Mouse (Mus musculus): ENCODE measurements around the gene Camta1.

Gene Camta1

DNA sequence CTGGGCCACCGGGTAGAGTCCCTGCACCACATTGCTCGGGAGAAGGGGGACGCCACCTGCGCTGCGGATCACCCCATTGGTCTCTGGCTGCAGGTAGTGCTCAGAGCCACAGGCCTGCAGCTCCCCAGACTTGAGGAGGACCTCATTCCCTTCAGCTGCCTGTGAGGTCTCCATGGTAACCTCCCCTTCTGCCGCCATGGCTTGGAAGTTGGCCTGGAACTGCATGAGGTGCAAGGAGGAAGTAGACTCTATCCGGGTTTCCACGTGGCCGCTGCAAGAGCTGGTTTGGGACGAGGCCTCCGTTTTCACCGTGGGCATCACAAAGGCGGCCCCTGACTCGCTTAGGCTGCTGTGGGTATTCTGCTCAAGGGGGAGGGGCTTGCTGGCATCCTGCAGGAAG, 717.6 kb downstream of the Camta1 start:
- DNase-seq (ENCODE audit: low spot score) = no peak

DNA sequence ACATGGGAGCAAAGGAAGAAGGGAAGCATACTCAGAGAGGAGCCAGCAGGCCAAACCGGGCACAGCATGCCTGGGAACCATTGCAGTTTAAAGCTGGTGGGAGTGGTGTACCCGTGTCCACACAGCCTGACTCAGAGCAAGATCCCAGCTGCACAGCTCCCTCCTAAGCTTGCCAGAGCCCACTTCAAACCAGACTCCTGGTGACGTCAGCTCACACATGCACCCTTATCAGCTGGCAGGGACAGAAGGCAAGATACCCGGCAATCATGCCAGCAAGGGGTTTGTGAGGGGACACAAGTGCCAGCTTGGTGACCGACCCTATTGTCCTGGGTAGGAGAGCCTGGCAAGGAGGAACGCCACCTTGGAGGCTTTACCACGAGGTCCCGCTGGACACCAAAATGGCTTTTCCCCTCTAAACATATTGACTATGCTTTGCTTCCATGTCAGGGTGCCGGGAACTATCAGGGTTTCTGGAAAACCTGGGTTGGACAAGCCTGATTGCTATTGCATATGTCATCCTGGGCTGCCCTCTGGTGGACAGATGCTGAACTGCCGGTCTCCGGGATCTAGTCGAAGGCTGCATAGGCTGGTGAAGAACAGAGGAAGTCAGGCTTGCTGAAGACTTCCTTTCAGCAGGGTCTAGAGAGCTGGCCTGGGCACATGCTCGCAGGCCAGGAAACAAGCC, 720.3 kb downstream of the Camta1 start:
- DNase-seq (ENCODE audit: low spot score) = peak; percentile 56

DNA sequence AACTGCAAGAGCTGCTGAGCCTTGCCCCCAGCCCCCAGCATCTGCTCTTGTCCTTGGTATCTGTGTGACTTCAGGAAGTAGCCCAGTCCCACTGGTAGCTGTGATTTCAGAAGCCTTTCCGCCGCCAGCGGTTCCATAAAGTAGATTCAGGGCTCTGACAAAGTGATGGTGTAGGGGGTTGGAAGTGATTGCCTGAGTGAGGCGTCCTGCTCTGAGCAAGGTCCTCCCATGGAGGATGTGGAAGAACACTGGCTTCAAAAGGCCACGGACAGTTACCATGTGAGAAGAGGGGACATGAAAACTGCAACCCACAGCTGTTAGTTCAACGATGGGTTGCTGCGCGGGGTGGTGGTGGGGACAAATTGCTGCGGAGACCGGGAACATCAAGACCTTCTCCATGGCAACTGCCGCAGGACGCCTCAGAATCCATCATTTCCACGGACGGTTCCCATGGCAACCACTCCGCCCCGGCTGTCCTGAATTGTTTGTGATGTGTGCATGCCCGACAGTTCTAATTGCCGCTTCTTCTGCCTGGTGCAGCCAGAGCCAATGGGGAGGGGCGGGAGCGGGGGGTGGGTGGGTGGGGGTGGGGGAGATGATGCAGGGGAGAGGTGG, 721.2 kb downstream of the Camta1 start:
- DNase-seq (ENCODE audit: low spot score) = no peak

DNA sequence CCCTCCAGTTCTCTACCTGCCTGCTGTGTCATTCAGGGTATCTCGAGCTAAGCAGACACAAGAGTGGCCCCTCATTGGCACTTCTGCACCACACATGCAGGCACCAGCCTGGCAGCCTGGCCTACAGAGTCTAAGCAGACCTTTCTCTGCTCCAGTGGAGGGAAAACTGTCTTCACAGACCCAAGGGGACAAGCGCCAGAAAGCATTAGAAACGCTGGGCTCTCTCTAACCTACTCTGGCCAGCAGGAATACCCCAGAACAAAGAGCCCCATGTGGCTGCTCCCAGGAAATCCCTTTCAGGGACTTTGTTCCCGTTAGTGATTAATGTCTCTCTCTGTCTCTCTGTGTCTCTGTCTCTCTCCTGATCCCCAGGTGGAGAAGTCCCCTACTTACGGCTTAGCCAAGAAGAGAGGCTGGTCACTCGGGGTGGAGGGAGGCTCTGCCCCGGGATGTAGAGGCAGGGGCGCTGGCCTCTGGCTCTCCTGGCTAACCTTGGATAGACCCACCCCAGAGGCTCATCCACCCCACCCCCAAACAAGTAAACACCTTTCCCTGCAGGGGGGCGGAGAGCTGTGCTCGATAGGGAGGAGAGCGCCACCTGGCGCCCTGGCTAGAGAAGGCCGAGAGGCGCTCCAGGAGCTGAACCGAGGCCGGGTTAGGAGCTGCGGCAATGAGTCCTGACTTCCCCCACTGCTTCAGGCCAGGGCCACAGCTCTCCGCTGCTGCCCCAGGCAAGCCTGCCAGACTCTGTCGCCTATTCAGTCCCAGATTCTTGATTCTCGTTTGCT, 722.4 kb downstream of the Camta1 start:
- peak; percentile 24 for DNase-seq (ENCODE audit: low spot score)

DNA sequence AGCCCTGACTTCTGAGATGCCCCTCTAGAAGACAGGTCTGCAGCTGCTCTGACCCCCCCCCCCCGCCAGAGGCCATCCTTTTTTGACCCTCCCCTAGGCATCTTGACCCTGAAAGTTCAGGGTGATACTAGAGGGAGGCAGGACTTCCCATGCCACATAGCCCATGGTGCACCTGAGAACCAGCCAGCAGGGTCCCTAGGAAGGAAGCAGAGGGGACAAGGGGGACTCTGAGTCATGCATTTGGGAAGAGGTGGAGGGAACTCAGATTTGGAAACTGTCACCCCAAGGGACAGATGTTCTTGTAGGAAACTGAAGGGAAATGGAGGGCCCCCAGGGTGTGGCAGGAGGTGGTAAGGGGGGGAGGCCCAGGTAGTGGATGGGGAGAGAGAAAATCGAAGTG, 723.1 kb downstream of the Camta1 start:
- DNase-seq (ENCODE audit: low spot score) = no peak

DNA sequence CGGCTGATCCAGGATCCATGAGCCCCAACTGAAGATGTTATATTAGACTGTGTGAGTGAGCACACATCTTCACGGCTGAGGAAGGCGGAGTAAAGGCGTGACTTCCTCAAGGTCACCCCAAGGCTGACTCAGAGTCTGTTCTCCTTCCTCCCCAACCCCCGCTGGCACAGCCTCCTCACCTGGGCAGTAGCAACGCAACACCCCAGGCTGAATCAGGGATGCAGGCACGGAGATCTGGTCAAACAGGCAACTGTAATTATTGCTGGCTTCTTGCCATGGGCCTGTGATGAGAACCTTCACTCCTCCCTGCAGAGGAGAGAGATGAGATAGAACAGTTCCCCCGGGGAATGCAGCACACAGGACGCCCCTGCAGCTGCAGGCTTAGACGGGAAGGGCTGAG, 723.5 kb downstream of the Camta1 start:
- no peak for DNase-seq (ENCODE audit: low spot score)

DNA sequence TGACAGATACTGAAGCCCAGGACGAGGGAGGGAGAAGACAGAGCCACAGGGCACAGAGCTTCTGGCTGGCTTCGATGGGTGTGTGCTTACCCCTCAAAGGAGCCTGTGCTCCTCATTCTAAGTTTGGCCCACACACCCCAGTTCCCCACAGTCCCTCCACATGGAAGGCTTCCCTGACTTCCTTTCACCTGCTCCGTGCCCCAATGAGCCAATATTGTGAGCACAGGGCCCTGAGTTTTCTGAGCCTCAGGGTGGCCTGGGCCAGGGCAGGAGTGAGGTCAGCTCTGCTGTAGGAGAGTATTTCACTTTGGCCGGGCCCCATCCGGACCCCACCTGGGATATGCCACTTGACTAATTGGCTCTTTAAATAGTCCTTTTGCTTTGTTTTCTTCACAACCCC, 724.0 kb downstream of the Camta1 start:
- no peak for DNase-seq (ENCODE audit: low spot score)

DNA sequence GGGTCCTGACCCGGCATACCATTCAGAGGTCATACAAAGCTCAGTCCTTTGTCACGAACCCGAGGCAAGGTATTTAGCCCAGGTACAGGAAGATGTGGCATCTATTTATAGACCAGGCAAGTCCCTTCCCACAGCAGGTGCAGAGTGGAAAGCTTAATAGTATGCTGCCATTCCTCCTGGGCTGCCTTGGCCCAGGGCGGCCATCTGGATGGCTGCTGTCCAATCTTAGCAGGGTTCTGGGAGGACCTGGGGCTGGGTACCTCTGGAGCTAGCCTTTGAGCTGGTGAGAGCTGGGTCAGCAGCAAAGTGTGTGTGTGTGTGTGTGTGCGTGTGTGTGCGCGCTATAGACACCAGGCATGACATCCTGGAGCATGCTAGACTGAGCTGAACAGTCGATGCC, 726.2 kb downstream of the Camta1 start:
- DNase-seq (ENCODE audit: low spot score) = no peak

DNA sequence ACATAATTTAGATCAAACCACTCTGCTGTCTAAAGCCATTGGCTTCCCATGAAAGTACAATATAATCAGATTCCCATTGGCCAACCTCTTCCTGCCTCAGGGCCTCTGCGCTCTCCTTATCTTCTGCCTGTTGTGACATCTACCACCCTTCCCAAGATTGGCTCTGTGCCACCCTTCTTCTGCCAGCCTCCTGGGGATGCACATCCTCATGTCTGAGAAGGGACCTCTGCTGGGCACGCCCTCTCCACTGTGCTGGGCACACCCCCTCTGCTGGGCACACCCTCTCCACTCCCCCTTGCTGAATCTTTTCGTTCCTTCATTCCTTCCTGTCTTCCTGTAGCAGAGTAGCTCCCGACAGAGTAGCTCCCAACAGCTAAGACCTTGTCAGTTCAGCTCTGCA, 727.9 kb downstream of the Camta1 start:
- DNase-seq (ENCODE audit: low spot score) = no peak

DNA sequence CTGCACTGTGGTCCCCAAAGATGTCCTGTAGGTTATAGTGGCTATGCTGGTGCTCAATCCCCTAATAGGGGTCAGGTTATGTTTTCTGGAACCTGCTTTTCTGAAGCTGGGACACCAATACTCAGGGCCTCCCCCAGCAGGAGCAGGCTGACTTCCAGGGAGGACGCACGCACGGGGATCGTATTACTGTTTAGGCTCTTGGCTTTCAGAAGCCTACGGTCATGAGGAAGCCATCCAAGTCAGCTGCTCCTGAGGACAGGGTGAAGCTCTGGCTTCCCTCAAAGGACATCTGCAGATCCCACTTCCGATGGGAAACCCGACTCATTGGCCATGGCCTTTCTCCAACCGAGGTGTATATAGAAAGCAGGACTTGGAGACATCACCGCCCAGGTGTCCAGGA, 729.2 kb downstream of the Camta1 start:
- DNase-seq (ENCODE audit: low spot score) = no peak

DNA sequence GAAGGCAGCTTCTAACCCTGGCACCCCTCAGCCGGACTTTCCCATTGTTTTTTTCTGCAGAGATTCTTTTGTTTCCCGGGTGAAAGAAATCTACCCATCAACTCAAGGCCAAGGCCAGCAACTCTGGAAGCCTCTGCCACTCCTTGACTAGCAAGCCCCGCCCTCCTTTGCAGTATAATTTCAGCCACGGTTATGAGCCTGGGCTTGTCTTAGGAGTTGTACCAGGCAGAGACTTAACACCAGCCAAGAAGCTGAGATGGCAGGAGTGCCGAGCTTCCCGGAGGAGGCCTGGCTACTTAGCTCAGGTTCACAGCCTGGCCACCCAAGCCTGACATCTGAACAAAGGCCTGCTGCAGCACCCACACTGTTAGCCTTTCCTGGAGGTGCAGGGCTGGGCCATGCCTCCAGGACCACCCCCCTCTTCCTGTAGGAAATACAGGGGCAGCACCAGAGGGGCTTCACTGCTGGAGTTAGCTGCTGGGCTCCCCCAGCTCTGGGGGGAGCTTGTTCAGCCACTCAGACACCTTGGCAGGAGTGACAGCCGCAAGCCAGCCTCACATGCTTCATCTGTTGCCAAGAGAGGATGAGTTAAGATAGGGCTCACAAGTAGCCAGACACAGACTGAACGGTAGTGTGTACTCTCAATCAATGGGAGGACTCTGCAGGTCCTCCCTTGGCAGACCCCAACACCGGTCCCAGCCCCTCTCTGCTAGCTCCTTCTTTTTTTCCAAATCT, 730.8 kb downstream of the Camta1 start:
- no peak for DNase-seq (ENCODE audit: low spot score)

DNA sequence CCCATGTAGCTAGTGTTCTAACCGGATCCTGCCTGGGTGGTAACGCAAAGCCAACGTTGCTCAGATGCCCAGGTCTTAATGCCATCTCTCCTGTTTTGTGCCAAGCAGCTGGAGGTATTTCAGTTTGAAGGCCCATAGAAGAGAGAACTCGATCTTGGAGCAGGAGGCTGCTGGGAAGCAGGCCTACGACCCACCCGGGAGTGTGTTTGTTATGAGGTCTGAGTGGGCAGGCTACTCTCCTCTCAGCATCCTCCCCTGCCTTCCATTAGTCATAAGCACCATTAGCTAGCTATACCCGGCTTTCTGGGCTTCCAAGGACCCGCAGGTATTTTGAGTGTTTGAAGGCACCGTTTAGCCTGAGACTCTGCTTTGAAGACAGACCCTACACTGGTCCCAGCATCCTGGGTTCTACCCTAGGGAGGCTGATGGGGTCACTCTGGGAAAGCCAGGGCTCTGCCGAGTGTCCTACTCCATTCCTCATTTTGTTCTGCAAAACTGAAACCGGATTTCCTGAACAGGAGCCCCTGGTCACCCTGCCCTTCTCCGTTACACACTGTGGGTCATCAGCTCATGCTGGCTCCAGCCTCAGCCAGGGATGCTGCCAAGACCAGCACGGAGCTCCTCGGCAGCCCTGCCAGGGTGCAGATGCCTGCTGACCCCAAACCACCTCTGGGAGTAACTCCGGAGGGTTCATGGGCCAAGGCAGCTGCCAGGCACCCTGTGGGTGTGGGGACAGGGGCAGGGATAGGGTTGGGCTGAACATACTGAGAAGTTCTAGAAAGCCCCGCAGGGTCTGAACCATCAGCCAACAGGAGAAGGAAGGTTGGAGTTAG, 731.7 kb downstream of the Camta1 start:
- no peak for DNase-seq (ENCODE audit: low spot score)

DNA sequence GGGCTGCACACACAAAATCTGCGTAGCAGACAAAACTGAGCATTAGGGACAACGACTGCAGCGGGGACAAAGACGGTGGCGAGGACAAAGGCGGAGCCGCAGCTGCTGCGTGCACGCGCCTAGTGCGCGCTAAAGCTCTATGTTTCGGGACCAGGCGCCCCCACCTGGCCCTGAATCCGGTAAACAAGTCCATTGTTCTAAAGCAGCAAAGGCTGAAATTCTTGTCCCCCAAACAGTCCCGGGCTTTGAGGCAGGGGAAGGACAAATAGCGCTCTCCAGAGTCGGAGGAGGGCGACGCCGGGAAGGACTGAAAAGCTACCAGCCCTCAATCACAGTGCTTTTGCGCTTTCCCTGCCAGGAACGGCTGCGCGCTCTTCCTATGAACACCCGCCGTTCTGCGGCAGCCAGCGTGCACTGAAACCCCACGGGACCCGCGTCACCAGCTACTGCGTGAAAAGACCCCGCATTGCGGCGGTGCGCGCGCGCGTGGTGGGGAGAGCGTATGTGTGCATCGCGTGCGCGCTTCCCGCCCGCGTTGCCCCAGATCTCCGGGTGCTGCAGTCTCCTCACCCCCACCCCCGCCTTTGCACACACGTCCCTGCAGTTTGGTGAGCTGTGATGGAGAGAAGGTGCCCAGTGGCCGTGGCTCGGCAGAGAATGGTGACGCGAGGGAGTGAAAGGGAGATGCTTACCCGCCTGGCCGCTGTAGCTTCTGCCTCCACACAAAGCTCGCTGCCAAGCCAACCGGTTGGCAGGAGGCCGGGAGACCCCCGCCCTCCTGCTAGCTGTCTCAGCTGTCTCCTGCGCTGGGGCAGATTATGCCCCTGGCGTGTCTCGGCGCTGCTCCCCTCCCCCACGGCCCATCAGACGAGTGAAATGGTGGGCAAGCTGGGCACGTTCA, 732.8 kb downstream of the Camta1 start:
- no peak for DNase-seq (ENCODE audit: low spot score)

DNA sequence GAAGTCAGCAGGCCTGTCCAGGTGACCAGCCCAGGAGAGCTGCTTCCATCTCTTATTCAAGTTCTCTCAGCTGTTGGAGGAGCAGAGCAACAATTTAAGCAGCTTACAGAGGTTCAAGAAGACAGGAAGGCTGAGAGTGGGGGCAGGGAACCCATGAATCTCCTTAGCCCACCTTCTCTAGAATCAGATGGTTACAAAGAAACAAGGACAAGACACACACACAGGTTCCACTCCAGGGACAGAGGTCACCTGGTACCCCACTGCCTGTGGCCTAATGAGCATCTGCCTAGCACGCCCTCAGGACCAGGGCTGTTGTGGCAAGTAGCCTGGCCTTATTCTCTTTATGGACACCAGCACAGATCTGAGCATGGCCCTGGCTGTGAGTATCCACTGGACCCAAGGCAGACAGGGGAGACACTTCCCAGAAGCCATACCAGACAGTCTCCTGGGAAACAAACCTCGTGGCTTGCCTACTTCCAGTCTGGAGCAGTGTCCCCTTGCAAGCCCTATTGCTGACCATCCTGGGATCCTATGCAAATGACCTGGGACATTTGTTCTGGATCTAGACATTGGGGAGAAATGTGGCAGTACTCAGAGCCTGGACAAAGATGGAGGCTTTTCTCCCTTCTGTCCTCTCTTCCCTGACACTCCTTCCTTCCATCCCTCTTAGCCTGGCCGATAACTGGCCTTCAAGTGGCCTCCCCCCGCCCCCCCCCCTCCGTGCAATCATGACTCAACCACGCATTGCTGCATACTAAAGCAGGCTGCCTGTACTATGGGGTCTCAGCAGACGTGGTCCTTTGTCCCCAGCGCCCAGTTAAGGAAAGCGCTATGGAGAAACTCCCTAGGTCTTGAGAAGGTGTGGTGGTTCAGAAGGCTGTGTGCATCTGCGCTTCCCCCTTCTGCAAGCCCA, 733.8 kb downstream of the Camta1 start:
- no peak for DNase-seq (ENCODE audit: low spot score)

DNA sequence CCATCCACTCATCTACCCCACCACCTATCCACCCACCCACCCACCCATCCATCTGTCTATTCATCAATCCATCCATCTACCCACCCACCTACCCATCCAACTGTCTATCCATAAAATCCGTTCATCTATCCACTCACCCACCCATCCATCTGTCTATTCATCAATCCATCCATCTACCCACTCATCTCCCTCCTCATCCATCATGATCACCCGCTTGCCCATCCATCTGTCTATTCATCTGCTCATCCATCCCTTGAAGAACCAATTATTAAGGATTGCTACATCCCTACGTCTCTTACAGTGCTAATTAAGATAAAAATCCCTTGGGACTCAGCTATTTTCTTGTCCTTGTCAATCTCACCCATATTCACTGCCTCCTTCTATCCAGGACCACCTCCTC, 742.8 kb downstream of the Camta1 start:
- no peak for DNase-seq (ENCODE audit: low spot score)

DNA sequence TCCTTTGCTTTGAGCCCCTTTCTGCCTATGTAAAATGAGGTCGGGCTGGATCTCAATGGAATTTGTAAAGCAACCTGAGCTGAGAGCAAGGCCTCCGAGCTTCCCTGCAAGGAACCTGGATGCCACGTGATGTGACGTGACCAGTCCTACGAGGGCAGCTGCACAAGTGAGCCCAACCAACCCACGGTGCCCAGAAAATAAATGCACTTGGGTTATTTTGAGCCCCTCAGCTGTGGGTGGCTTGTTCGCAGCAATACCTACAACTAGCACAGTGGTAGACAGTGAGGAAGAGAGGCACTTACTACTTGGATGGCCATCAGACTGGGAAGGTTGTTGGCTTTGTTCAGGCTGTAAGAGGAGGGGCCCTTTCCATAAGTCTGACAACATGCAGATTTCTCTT, 747.1 kb downstream of the Camta1 start:
- DNase-seq (ENCODE audit: low spot score) = no peak

DNA sequence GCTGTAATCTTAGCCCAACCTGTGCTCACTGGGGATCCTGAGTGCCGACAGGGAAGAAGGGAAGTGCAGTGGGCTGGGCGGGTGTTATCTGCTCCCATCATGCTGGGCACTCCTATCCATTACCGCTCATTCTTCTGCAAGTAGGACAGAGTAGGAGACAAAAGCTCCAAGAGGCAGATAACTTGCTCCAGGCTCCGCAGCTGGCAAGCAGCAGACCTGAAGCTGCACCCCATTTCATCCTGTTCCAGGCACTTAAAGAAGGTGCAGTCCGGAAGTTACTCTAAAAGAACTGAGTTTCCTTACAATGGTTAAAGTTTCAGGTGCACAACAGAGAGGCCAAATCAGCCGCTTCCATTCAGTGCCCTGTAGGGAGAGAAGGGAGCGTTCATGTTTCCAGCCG, 750.5 kb downstream of the Camta1 start:
- no peak for DNase-seq (ENCODE audit: low spot score)

DNA sequence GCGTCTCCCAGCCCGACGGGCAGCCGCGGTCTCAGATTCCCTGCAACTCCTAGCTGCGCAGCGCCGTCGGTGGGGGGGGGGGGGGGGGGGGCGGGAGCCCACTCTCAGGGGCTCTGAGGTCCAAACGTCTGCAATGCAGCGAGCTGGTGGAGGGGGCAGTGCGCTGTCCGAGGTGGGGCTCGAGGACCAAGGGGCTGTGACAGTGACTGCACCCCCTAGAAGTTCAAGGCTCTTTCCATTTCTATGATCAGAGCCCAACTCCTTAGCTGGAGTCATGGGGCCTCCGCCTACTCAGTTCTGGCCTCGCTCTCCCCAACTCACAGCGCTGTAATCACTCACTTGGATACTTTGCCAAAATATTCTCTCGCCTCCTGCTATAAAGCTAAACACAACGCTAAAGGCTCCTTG, 752.8 kb downstream of the Camta1 start:
- DNase-seq (ENCODE audit: low spot score) = no peak

DNA sequence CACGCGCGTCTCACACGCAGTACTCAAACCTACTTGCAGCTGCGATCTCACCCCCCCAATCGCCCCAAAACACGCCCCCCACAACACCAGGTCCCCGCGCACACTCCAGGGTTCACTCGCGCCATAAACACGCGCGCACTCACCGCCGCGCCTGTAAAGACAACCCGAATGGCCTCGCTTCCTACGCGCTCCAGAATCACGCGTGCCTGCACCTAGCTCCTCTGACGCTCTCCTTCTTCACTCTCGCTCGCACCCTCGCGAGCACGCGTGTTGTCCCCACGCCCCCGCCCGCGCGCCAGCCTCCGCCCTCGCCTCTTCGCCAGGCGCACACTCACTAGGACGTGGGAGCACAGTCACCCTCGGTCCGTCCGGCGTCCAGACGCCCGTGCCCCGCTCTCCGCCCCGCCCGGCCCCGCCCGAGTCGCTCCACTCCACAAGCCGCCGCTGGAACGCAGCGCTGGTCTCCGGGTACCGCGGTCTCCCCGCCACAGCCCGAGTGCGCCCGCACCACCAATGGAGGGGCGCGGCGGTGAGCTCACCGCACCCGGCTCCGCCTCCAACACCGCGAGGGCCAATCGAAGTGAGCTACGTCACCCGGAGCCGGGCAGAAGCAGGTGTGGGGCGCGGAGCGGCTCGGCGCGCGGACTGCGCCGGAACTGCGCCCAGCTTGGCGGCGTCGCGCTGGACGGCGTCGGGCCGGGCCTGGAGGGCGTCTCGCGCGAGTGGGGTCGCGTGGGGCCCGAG, 753.5 kb downstream of the Camta1 start:
- peak; percentile 34 for DNase-seq (ENCODE audit: low spot score)

Data from T-cell, adult 2 months (primary cell).